Mouse (Mus musculus) fat pad, adult 2 months (tissue): ENCODE results near the gene Prkcb.

Experiments used
- DNase-seq: peaks from one replicate; pipeline ENCODE4 v3.0.0-alpha.2; 2011; ENCODE audit warnings: low read depth, low spot score; ENCODE audit errors: extremely low read depth

Gene Prkcb

GRCm38 (mm10) chr7:122357847-122358246, 69.3 kb downstream of the Prkcb start:
- DNase-seq: no peak

- DNase-seq: no peak
These were observed 78.1 kb downstream of the Prkcb start for GRCm38 (mm10) chr7:122366635-122367034.

GRCm38 (mm10) chr7:122367303-122368007, 78.9 kb downstream of the Prkcb start:
- no peak for DNase-seq

- no peak for DNase-seq
These were observed 81.9 kb downstream of the Prkcb start for GRCm38 (mm10) chr7:122370488-122370887.

GRCm38 (mm10) chr7:122371947-122372346, 83.4 kb downstream of the Prkcb start:
- DNase-seq: no peak

- no peak for DNase-seq
These were observed 83.8 kb downstream of the Prkcb start for GRCm38 (mm10) chr7:122372349-122372748.

GRCm38 (mm10) chr7:122376845-122377244, 88.3 kb downstream of the Prkcb start:
- no peak for DNase-seq

GRCm38 (mm10) chr7:122377967-122378366, 89.4 kb downstream of the Prkcb start:
- no peak for DNase-seq

- DNase-seq: no peak
These were observed 89.9 kb downstream of the Prkcb start for GRCm38 (mm10) chr7:122378473-122378872.

- DNase-seq: no peak
These were observed 90.7 kb downstream of the Prkcb start for GRCm38 (mm10) chr7:122379292-122379691.

GRCm38 (mm10) chr7:122380336-122381130, 92.0 kb downstream of the Prkcb start:
- no peak for DNase-seq

- DNase-seq: no peak
These were observed 93.0 kb downstream of the Prkcb start for GRCm38 (mm10) chr7:122381560-122381959.

- DNase-seq: no peak
These were observed 94.7 kb downstream of the Prkcb start for GRCm38 (mm10) chr7:122383260-122383659.

GRCm38 (mm10) chr7:122384891-122385290, 96.3 kb downstream of the Prkcb start:
- no peak for DNase-seq

GRCm38 (mm10) chr7:122386567-122386966, 98.0 kb downstream of the Prkcb start:
- DNase-seq: no peak

GRCm38 (mm10) chr7:122387896-122388295, 99.3 kb downstream of the Prkcb start:
- DNase-seq: no peak

GRCm38 (mm10) chr7:122388858-122389257, 100.3 kb downstream of the Prkcb start:
- DNase-seq: no peak

- no peak for DNase-seq
These were observed 101.1 kb downstream of the Prkcb start for GRCm38 (mm10) chr7:122389633-122390032.

- no peak for DNase-seq
These were observed 101.6 kb downstream of the Prkcb start for GRCm38 (mm10) chr7:122390200-122390599.

GRCm38 (mm10) chr7:122390683-122391082, 102.1 kb downstream of the Prkcb start:
- no peak for DNase-seq

- DNase-seq: no peak
These were observed 102.8 kb downstream of the Prkcb start for GRCm38 (mm10) chr7:122391382-122391781.

GRCm38 (mm10) chr7:122393964-122394363, 105.4 kb downstream of the Prkcb start:
- DNase-seq: no peak
